Mouse (Mus musculus) thymus, postnatal 10 days (tissue): ENCODE results near the gene Kif3c.
"Not testable (repeated sequence)": the region's sequence is repeated elsewhere in the genome, so short reads cannot be mapped to it uniquely, and the experiment has no call there.

ENCODE experiments used
- DNase-seq, 2 experiments: peaks; one replicate each; pipeline ENCODE4 v3.0.0; 2021; ENCODE audit warnings: low spot score in 2 of 2

The Kif3c gene

GRCm38 (mm10) chr12:3370979-3371925, 6.3 kb downstream of the Kif3c start:
- no peak for DNase-seq

- no peak for DNase-seq
These were observed 7.1 kb downstream of the Kif3c start for GRCm38 (mm10) chr12:3371991-3372390.

DNA sequence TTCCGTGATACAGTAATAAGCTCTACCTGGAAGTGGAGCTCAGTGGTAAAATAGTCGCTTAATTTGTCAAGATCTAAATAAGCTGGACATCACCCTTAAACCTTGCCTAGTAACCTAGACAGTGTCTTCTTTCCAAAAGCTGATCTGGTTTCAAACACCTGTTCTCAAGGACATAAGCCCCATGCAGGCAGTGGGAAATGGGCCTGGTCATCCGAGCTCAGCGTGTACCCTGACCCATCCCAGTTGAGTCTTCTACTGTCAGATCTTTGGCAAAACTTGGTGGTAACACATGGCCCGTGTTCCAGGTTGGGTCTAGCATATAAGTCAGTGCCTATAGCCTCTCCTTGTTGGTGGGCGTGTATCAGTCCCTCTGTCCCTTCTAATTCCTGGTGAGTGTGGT, 8.6 kb downstream of the Kif3c start:
- DNase-seq: no peak

DNA sequence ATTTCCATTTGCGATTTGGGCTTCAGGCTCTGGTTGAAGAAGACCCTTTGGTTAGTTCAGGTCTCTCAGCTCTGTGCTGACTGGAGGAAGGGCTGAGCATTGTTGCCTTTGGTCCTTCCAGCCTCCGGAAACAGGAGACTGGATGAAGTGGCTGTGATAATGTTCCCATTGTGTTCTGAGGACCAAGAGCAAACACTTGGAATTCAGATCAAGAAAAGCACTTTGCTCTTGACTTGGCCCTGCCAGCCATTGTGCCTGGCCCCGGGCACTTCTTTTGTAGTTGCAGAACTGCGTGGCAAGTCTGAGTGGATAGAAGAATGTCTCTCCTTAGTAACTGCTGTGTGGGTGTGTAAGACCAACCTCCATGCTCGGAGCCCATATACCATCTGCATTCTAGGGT, 9.6 kb downstream of the Kif3c start:
- DNase-seq: no peak

GRCm38 (mm10) chr12:3377190-3377589, 12.3 kb downstream of the Kif3c start:
- DNase-seq: peak in 1 of 2 experiments; percentile 12

GRCm38 (mm10) chr12:3377755-3378154, 12.8 kb downstream of the Kif3c start:
- no peak for DNase-seq

DNA sequence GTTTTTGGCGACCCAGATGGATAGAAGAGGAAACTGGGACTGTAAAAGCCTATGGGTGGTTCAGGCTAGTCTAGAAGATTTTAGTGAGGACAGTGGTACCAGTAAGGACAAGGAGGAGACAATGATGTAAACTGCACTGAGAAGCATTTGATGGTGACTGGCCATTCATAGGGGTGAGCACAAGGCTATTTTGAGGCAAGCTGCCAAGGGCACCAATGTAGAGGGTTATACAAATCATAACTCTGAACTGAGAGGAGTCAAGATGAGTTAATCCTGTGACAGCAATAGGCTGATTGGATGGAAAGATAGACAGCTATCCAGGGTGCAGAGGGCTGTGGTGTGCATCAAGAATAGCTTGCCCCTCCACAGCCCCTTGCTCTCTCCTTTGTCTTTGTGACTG, 19.9 kb downstream of the Kif3c start:
- no peak for DNase-seq

DNA sequence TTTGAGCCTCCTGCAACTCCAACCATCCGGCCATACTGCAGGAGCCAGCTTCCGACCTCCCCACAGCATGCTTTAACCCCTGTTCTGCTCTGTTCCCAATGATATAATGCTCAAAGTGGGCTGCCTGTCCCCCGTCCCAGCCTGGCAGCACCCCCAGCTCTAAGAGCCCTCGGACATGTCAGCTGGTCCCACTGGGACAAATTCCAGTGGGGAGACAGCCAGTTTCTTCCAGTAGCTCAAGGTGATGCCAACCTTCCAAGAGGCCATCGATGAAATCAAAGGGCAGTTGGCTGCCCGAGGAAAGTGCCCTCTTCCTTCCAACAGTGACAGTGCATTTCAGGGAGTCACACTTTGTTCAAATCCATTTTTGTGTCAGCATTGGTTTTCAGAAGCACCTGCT, 20.3 kb downstream of the Kif3c start:
- DNase-seq: no peak

- DNase-seq: no peak
These were observed 21.0 kb downstream of the Kif3c start for GRCm38 (mm10) chr12:3385940-3386339.

DNA sequence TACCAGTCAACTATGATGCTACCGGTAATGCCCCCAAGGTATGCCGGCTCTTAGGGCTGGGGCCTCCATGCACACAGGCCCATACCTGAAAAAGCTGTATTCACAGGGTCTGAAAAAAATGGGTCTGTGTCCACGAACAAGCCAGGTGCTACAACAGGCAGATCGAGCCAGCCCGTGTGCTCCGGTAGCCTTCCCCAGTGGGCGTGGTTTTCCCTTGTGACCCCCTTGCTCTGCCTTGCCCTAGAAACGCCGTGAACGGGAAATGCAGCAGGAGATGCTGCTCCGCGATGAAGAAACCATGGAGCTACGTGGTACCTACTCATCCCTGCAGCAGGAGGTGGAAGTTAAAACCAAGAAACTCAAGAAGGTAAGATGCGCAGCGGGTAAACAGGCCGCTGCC, 23.0 kb downstream of the Kif3c start:
- no peak for DNase-seq

- no peak for DNase-seq
These were observed 24.5 kb downstream of the Kif3c start for GRCm38 (mm10) chr12:3389394-3389793.

DNA sequence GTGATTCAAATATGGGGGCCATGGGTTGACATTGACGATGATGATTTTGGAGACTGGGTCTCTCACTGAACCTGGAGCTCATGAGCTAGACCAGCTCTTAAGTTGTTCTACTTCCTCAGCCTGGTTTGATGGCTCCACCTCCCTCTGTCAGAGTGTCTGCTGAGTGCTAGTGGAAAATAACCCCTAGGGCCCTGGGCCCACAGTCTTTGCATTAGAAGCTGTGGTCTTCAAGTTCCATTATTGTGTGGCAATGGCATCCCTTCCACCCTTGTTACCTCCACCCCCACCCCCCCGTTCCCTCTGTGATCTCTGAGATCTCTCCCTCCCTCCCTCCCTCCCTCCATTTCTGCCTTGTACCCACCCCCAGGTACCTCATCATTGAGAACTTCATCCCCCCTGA, 25.1 kb downstream of the Kif3c start:
- DNase-seq: no peak

DNA sequence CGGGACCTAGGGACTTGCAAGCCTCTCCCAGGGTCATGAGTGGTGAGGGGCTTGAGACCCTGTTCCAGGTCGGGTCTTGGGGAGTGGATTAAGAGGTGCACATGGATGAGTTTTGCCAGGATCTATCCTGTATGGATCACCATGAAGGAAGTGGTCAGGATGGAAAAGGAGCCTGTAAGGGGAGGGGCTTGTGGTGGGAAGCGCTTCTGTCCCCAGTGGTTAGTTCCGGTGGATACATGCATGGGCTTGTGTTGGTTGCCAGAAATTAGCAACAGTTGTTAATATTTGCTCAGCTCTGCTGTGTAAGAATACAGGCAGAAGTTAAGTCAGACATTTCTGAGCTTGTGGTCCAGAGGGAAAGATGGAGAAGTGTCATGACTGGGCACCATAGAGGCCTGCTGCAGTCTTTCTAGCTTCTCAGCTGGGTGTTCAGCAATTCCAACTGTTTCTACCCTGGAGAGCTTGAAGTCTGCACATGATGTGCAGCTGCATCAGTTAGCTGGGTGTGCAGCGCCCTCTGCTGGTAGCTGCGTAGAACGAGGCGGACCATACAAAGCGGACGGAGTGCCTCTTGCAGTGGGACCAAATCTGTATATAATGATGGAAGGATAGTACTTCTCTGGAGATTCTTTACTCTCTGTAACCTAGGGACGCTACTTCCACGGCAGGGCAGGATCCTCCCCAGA, 25.8 kb downstream of the Kif3c start:
- DNase-seq: peak; percentile 47 to 81

GRCm38 (mm10) chr12:3391276-3391675, 26.3 kb downstream of the Kif3c start:
- DNase-seq: no peak

GRCm38 (mm10) chr12:3393140-3393539, 28.2 kb downstream of the Kif3c start:
- no peak for DNase-seq

- DNase-seq: no peak
These were observed 32.0 kb downstream of the Kif3c start for GRCm38 (mm10) chr12:3396931-3397330.

GRCm38 (mm10) chr12:3405662-3406061, 40.7 kb downstream of the Kif3c start:
- DNase-seq: not testable (repeated sequence)

- DNase-seq: no peak
These were observed 41.7 kb downstream of the Kif3c start for GRCm38 (mm10) chr12:3406585-3406984.

DNA sequence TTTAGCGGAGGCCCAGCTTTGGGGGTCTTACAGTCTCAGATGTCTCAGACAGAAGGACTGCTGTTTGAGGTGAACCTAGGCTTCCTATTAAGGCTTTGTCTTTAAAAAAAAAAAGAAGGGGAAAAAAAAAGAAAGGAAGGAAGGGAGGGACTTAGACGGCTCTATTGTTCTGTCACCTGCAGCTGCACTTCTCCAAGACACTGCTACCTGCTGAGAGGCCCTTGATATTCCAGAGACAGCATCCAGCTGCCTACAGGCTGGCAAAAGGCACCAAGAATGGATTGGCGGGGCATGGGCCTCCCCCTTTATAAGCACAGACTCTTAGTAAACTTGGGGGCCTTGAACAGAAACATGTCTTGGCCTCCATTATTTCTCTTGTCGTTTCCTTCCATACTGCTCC, 50.0 kb downstream of the Kif3c start:
- no peak for DNase-seq

DNA sequence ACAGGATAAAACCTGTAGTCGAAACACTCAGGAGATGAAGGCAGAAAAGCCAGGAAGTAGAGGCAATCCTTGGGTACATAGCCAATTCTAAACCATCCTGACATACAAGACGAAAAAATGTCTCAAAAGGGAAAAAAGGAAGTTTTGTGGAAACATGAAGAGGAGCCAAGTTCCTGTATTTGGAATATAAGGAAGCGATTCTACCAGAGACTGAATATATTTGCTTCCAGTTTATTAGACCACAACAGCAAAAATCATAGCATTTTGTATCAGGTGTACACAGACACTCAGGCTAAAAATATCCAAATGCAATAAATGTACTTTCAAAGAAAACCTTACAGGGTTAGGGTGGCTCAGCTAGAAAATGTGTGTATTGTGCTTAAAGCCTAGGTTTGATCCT, 53.8 kb downstream of the Kif3c start:
- no peak for DNase-seq

GRCm38 (mm10) chr12:3420519-3420918, 55.6 kb downstream of the Kif3c start:
- no peak for DNase-seq

- DNase-seq: no peak
These were observed 57.9 kb downstream of the Kif3c start for GRCm38 (mm10) chr12:3422786-3423185.

- no peak for DNase-seq
These were observed 59.2 kb downstream of the Kif3c start for GRCm38 (mm10) chr12:3424179-3424578.
